Mouse (Mus musculus) megakaryocyte progenitor cell, adult 5-6 weeks (primary cell): ENCODE measurements around the gene Extl1. TPM values are rescaled to one million over a fixed set of nuclear protein-coding genes. Genes with fewer than 3 reads are reported as not detected.
A peak's percentile ranks its signal among the peaks of the same experiment; 100 is the strongest.
"Not testable (repeated sequence)": the region's sequence is repeated elsewhere in the genome, so short reads cannot be mapped to it uniquely, and the experiment has no call there.

Source experiments
- ATAC-seq: replicated peaks from 2 replicates; pipeline ENCODE4 v1.8.0; 2016; ENCODE audit warnings: mild to moderate bottlenecking, moderate TSS enrichment, inconsistent platforms; ENCODE audit not compliant: poor library complexity
- total RNA-seq, 2 experiments: library from RNA; stranded (forward) in 1 of 2; stranded (reverse) in 1 of 2; fragments of 157-497, 149-512 nt in 1 of 2; fragments of 200-1000 nt in 1 of 2; gene quantifications; 2 replicates each; pipeline versions ENCODE4 v1.2.3 to v1.2.4; 2015 to 2017

The Extl1 gene
- total RNA-seq, 2 experiments from 2014 or later, result not detected

GRCm38 (mm10) chr4:134352261-134352707 is 31.4 kb downstream of the Extl1 start:
- ATAC-seq, result no peak

GRCm38 (mm10) chr4:134351329-134352260 is 32.1 kb downstream of the Extl1 start:
- no peak for ATAC-seq

- ATAC-seq, result no peak
These were observed 33.0 kb downstream of the Extl1 start for GRCm38 (mm10) chr4:134350641-134351040.

GRCm38 (mm10) chr4:134349829-134350228 is 33.8 kb downstream of the Extl1 start:
- no peak for ATAC-seq

GRCm38 (mm10) chr4:134348545-134348944 is 35.1 kb downstream of the Extl1 start:
- ATAC-seq, result no peak

- no peak for ATAC-seq
These were observed 35.6 kb downstream of the Extl1 start for GRCm38 (mm10) chr4:134348078-134348477.

GRCm38 (mm10) chr4:134345802-134346201 is 37.8 kb downstream of the Extl1 start:
- ATAC-seq, result no peak

GRCm38 (mm10) chr4:134344620-134345019 is 39.0 kb downstream of the Extl1 start:
- ATAC-seq, result no peak

- ATAC-seq, result peak; percentile 31; the same call in 1 of the 2 replicates
These were observed 40.3 kb downstream of the Extl1 start, which contains the start of gene Slc30a2 for GRCm38 (mm10) chr4:134343071-134344031. Gene Slc30a2 (plus strand): TSS chr4:134343181.

GRCm38 (mm10) chr4:134342213-134342779 is 41.4 kb downstream of the Extl1 start:
- no peak for ATAC-seq

GRCm38 (mm10) chr4:134341231-134341630 is 42.4 kb downstream of the Extl1 start:
- ATAC-seq, result not testable (repeated sequence)

GRCm38 (mm10) chr4:134330281-134330680 is 53.4 kb downstream of the Extl1 start:
- no peak for ATAC-seq

- no peak for ATAC-seq
These were observed 54.8 kb downstream of the Extl1 start for GRCm38 (mm10) chr4:134328832-134329231.

GRCm38 (mm10) chr4:134328151-134328550 is 55.5 kb downstream of the Extl1 start:
- ATAC-seq, result no peak

- ATAC-seq, result no peak
These were observed 56.7 kb downstream of the Extl1 start for GRCm38 (mm10) chr4:134326859-134327530.

GRCm38 (mm10) chr4:134324655-134325054 is 59.0 kb downstream of the Extl1 start:
- no peak for ATAC-seq

- ATAC-seq, result no peak
These were observed 62.1 kb downstream of the Extl1 start for GRCm38 (mm10) chr4:134321524-134321923.

GRCm38 (mm10) chr4:134319674-134320073 is 64.0 kb downstream of the Extl1 start:
- no peak for ATAC-seq

- no peak for ATAC-seq
These were observed 64.6 kb downstream of the Extl1 start for GRCm38 (mm10) chr4:134319074-134319473.

- 0 out of 2 replicates have a peak, but pooled peaks have one; percentile 20 for ATAC-seq
These were observed 67.3 kb downstream of the Extl1 start for GRCm38 (mm10) chr4:134316390-134316789.
